Comparison of ENCODE assay signal across 32 mouse cellular contexts in the genomic region with DNA sequence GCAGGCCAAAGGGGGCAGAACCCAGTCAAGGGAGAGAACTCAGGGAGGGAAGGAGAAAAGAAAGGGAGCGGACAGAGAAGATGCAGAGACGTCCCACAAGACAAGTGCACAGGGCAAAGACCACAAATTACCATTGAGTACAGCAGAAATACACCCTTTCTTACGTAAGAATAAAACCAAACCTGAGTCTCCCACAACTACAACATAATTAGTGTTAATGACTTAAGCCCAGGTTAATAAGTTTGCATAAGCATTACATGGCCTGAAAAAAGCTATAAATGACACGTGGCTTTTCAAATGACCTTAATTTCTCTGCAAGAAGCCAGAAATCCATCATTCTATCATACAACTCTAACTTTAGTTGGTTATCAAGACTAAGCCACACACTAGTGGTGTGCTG.
"Had no signal": no experiment of that assay in that cellular context is flagged by ENCODE, and none has a peak within 500 bp of the region (broad histone marks: within the 10 kb centered on the region; RNA-seq: fewer than 3 reads in every experiment).

No protein-coding gene starts in this region.

- H3K27ac ChIP-seq: limb, embryonic 10.5 days; limb, embryonic 12.5 days; limb, embryonic 13.5 days; limb, embryonic 15.5 days; liver, embryonic 12.5 days; liver, embryonic 13.5 days; liver, embryonic 14.5 days; liver, embryonic 15.5 days; lung, embryonic 15.5 days; macrophage; midbrain, embryonic 10.5 days; midbrain, embryonic 12.5 days; midbrain, embryonic 13.5 days; midbrain, embryonic 15.5 days; neural tube, embryonic 12.5 days had no signal

- H3K4me1 ChIP-seq: limb, embryonic 10.5 days; limb, embryonic 12.5 days; limb, embryonic 13.5 days; liver, embryonic 15.5 days; midbrain, embryonic 10.5 days; midbrain, embryonic 12.5 days; midbrain, embryonic 13.5 days; midbrain, embryonic 15.5 days; neural tube, embryonic 12.5 days had no signal

- H3K27me3 ChIP-seq: limb, embryonic 12.5 days; limb, embryonic 13.5 days; limb, embryonic 15.5 days; liver, embryonic 12.5 days; liver, embryonic 13.5 days; liver, embryonic 15.5 days; lung, embryonic 15.5 days; megakaryocyte, embryonic 14.5 days; midbrain, embryonic 12.5 days; midbrain, embryonic 13.5 days; midbrain, embryonic 15.5 days; neural tube, embryonic 12.5 days had no signal

- H3K4me2 ChIP-seq: limb, embryonic 12.5 days; limb, embryonic 13.5 days; limb, embryonic 15.5 days; liver, embryonic 11.5 days; liver, embryonic 12.5 days; liver, embryonic 13.5 days; liver, embryonic 15.5 days; lung, embryonic 14.5 days; lung, embryonic 15.5 days; midbrain, embryonic 11.5 days; midbrain, embryonic 12.5 days; midbrain, embryonic 13.5 days; midbrain, embryonic 15.5 days; neural tube, embryonic 12.5 days had no signal

- H3K9ac ChIP-seq: limb, embryonic 12.5 days; limb, embryonic 13.5 days; limb, embryonic 15.5 days; liver, embryonic 12.5 days; liver, embryonic 13.5 days; liver, embryonic 14.5 days; liver, embryonic 15.5 days; liver, postnatal 0 days; lung, embryonic 14.5 days; lung, embryonic 15.5 days; midbrain, embryonic 12.5 days; midbrain, embryonic 13.5 days; midbrain, embryonic 15.5 days; neural tube, embryonic 12.5 days had no signal

- H3K4me3 ChIP-seq: limb, embryonic 10.5 days; limb, embryonic 12.5 days; limb, embryonic 13.5 days; limb, embryonic 15.5 days; liver, embryonic 12.5 days; liver, embryonic 13.5 days; liver, embryonic 15.5 days; lung, embryonic 15.5 days; megakaryocyte, embryonic 14.5 days; midbrain, embryonic 10.5 days; midbrain, embryonic 12.5 days; midbrain, embryonic 13.5 days; midbrain, embryonic 15.5 days; myocyte; neural tube, embryonic 12.5 days had no signal

- H3K36me3 ChIP-seq: midbrain, embryonic 15.5 days had no signal

- ATAC-seq: liver, embryonic 12.5 days; liver, postnatal 0 days; lung, postnatal 0 days; midbrain, embryonic 13.5 days; midbrain, embryonic 15.5 days; midbrain, embryonic 16.5 days had no signal

- H3K9me3 ChIP-seq: limb, embryonic 10.5 days; limb, embryonic 12.5 days; limb, embryonic 13.5 days; limb, embryonic 15.5 days; liver, embryonic 12.5 days; liver, embryonic 13.5 days; liver, embryonic 15.5 days; lung, embryonic 15.5 days; megakaryocyte, embryonic 14.5 days; midbrain, embryonic 10.5 days; midbrain, embryonic 12.5 days; midbrain, embryonic 13.5 days; midbrain, embryonic 15.5 days; neural tube, embryonic 12.5 days had no signal

- DNase-seq: left cerebral cortex, postnatal 4 days; liver; liver, embryonic 13.5 days; liver, postnatal 0 days; lung, adult 18-20 months; lung, adult 2 months; lung, embryonic 14.5 days; lung, postnatal 10 days; lung, postnatal 14 days; lung, postnatal 36 days; lung, postnatal 4 days; midbrain, embryonic 14.5 days had no signal
